Mouse (Mus musculus) c-Kit-negative CD71-positive TER-119-positive erythroid progenitor cells, embryonic 14.5 days (primary cell): ENCODE measurements at regions not wholly inside any gene's neighbourhood (a gene's known extent, or its start where the extent isn't known, plus 50 kb on each side); places are given as distances from the start of the nearest gene placed in this dataset.

Experiments
- DNase-seq: peaks from one replicate; pipeline ENCODE4 v3.0.0-alpha.2; 2013; ENCODE audit warnings: low read depth, low spot score

- DNase-seq = no peak
These were observed 61.5 kb upstream of the Galnt10 start for GRCm38 (mm10) chr11:57583636-57584277.

- peak; percentile 20 for DNase-seq
These were observed 59.6 kb upstream of the Galnt10 start for GRCm38 (mm10) chr11:57585646-57586045.

- DNase-seq = no peak
These were observed 53.0 kb upstream of the Galnt10 start for GRCm38 (mm10) chr11:57592228-57592748.
